Mouse (Mus musculus) embryonic fibroblast, embryonic 13.5 days (primary cell): ENCODE data around the gene Ppa1. TPM values are rescaled to one million over a fixed set of nuclear protein-coding genes. Genes with fewer than 3 reads are reported as not detected.

Experiments used
- H3K27ac ChIP-seq: 2 replicates; pipeline ENCODE4 v1.5.1; 2012; ENCODE audit warnings: low read length, control low read depth, inconsistent platforms; ENCODE audit not compliant: insufficient read depth
- H3K4me1 ChIP-seq: 2 replicates; pipeline ENCODE4 v1.6.1; 2011; ENCODE audit warnings: low read length; ENCODE audit not compliant: control insufficient read depth, insufficient read depth
- H3K4me3 ChIP-seq: 2 replicates; pipeline ENCODE4 v1.5.1; 2011; ENCODE audit warnings: mild to moderate bottlenecking, control low read depth, low read length; ENCODE audit not compliant: insufficient read depth
- CTCF ChIP-seq: IDR thresholded peaks from 2 replicates; pipeline ENCODE4 v1.5.1; 2011; ENCODE audit warnings: mild to moderate bottlenecking, control low read depth, low read length, moderate library complexity, borderline replicate concordance; ENCODE audit not compliant: insufficient read depth
- POLR2A ChIP-seq: IDR thresholded peaks from 2 replicates; pipeline ENCODE4 v1.6.1; 2011; ENCODE audit warnings: low read depth, mild to moderate bottlenecking, control low read depth, low read length, moderate library complexity
- polyA plus RNA-seq: library from polyadenylated mRNA; stranded (reverse); fragments of >200 nt; gene quantifications from 2 replicates; pipeline ENCODE4 v1.2.4, GENCODE M21; 2011; ENCODE audit warnings: low read depth; ENCODE audit not compliant: missing spikeins, insufficient read length

The Ppa1 gene
- polyA plus RNA-seq, 1 experiment = 67.1 TPM

- TF ChIP-seq CTCF = no peak
- no peak for TF ChIP-seq POLR2A
- H3K4me1 ChIP-seq = no peaks in the 10 kb centered on the region
- H3K4me3 ChIP-seq = no peak overlapping the region
These were observed 45.2 kb downstream of the Ppa1 start for GRCm38 (mm10) chr10:61693563-61693962.

DNA sequence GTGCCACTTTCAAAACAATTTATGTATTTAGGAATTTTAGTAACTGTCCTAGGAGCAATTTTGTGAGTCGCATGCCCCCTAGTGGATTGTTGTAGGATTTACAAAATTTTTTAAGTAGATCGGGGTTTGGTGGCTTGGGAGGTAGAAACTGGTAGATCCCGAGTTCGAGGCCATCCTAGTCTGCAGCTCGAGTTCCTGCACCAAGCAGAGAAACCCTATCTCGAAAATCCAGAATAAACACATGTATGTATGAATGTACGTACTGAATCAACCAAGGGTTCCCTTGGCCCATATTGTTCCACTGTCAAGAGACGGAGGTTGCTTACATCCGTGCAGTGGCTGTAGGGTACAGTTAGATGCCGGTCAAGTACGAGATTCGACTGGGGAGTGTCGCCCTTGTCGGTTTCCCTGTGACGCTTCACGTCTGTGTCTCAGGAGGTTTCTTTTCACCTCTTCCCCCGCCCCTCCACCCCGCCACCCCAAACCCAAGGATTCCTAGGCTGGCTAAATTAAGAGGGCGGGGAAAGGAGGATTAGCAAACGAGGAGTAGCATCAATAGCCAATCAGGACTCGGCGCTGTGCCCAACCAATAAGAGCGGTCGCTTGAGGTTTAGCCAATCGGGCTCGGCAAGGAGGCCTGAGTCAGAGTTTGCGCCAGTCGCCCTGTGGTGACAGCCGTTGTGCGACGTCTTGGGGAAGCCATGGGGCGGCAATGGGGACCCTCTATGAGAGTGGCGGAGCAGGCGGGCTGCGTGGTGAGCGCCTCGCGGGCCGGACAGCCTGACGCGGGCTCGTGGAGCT lies 46.7 kb downstream of the Ppa1 start, which contains the start of gene Tysnd1:
TSS of gene Tysnd1 (plus strand) at position 645 of the 801 bp plus-strand sequence.
- Histone ChIP-seq H3K27ac (peak within 1 kb of the TSS; percentile 39), H3K4me3 (peak within 1 kb of the TSS; percentile 66), H3K4me1 (no peaks in the 10 kb centered on the region)
- TF ChIP-seq CTCF = no peak
- peak; percentile 74 for TF ChIP-seq POLR2A

More at GRCm38 (mm10) chr10:61693563-61693962, 45.2 kb downstream of the Ppa1 start:
- no peak overlapping the region for H3K27ac ChIP-seq

DNA sequence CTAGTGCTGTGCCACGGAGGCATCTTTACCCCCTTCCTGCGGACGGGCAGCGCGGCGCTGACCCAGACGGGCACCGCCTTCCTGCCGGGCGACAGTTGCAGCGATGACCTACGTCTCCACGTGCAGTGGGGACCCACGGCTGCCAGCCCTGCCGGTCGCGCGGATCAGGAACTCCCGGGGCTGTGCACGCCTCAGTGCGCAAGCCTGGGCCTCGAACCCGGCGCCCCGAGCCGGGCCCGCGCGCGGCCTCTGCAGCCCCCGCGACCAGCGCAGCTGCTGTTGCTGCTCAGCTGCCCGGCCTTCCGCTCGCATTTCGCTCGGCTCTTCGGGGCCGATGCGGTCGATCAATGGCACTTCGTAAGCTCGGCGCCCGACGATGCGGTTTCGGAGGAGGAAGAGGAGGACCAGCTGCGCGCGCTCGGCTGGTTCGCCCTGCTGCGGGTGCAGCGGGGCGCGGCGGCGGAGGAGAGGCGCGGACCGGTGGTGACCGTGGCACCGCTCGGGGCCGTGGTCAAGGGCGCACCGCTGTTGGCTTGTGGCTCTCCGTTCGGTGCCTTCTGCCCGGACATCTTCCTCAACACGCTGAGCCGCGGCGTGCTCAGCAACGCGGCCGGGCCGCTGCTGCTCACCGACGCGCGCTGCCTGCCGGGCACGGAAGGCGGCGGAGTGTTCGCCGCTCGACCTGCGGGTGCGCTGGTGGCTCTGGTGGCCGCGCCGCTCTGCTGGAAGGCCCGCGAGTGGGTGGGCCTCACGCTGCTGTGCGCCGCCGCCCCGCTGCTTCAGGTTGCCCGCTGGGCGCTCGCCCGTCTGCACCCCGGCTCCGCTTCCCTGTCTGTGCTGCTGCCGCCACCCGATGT lies 47.6 kb downstream of the Ppa1 start:
- TF ChIP-seq POLR2A (no peak), CTCF (no peak)
- Histone ChIP-seq H3K4me3 (peak overlapping the region; percentile 66), H3K27ac (no peak overlapping the region), H3K4me1 (no peaks in the 10 kb centered on the region)

DNA sequence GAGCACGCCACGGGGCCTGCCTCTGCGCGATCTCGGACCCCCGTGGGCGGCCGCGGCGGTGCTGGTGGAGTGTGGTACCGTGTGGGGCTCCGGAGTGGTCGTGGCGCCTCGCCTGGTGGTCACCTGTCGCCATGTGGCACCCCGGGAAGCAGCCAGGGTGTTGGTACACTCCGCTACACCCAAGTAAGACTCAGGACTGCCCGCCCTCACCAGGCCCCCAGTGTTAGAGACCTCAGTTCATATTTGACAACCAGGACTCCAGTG lies 48.1 kb downstream of the Ppa1 start:
- H3K4me3 ChIP-seq = peak overlapping the region; percentile 66
- no peak overlapping the region for H3K27ac ChIP-seq
- no peak for TF ChIP-seq CTCF
- TF ChIP-seq POLR2A = no peak
- H3K4me1 ChIP-seq = no peaks in the 10 kb centered on the region

GRCm38 (mm10) chr10:61697028-61697427 lies 48.7 kb downstream of the Ppa1 start:
- no peak for TF ChIP-seq POLR2A
- TF ChIP-seq CTCF = no peak
- Histone ChIP-seq H3K27ac (no peak overlapping the region), H3K4me1 (no peaks in the 10 kb centered on the region), H3K4me3 (peak overlapping the region; percentile 66; the same call in 1 of the 2 replicates)

DNA sequence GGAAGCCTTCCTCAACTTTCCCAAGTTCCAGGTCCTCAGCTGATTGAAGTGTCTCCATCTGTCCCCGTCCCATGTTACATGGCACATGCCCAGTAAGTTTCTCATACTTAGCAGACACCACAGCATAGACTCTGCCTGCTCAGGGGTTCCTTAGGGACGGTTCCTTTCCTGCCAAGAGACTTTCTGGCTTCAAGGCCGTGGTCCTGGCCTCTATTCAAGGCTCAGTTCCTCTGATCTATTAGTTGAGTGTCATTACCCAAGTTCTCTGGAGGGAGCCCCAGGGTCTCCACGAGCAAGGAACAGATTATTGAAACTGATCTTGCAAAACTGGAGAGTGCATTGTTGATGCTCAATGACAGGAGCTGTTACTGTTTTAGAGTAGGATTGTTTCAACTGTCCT lies 56.3 kb downstream of the Ppa1 start:
- Histone ChIP-seq H3K4me1 (no peaks in the 10 kb centered on the region), H3K27ac (no peak overlapping the region), H3K4me3 (no peak overlapping the region)
- no peak for TF ChIP-seq POLR2A
- no peak for TF ChIP-seq CTCF

DNA sequence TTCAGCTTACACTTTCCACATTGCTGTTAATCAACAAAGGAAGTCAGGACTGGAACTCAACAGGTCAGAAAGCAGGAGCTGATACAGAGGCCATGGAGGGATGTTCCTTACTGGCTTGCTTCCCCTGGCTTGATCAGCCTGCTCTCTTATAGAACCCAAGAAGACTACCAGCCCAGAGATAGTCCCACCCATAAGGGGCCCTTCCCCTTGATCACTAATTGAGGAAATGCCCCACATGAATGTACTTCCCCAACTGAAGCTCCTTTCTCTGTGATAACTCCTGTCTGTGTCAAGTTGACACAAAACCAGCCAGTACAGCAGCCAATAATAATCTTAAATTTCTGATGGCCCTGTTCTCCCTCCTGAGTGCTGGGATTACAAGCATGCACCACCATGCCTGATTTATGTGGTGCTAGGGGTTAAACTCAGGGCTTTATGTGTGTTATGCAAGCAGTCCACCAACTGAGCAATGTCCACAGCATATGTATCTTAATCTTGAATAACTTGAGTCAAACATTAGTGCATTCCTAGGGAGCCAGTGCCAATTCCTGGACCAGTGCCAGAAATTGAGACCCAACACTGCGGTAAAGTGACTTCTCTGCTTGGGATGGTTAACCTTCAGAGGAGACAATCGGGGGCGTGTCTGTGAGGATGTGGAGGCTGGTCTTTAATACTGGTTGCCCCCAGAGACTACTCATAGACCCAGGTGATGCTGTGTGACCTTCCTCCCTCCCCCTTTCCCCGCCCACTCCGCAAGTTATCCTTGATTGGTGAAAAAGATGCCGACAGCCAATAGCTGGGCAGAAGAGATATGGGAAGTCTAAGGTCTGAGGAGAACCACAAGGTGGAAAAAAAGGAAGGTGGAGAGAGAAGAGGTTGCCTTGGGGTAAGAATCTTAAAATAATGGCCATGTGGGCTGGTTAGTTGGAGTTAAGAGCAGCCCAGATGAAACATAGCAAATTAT lies 58.3 kb downstream of the Ppa1 start:
- H3K4me1 ChIP-seq = no peaks in the 10 kb centered on the region
- H3K27ac ChIP-seq = no peak overlapping the region
- no peak overlapping the region for H3K4me3 ChIP-seq
- no peak for TF ChIP-seq POLR2A
- TF ChIP-seq CTCF = no peak

- Histone ChIP-seq H3K4me3 (no peak overlapping the region), H3K27ac (no peak overlapping the region), H3K4me1 (no peaks in the 10 kb centered on the region)
- no peak for TF ChIP-seq POLR2A
- TF ChIP-seq CTCF = no peak
These were observed 65.2 kb downstream of the Ppa1 start for GRCm38 (mm10) chr10:61713601-61714000.

- Histone ChIP-seq H3K4me1 (no peaks in the 10 kb centered on the region), H3K4me3 (no peak overlapping the region), H3K27ac (no peak overlapping the region)
- TF ChIP-seq POLR2A = no peak
- no peak for TF ChIP-seq CTCF
These were observed 65.8 kb downstream of the Ppa1 start for GRCm38 (mm10) chr10:61714146-61714545.
